Mouse (Mus musculus) liver, embryonic 11.5 days (tissue): ENCODE data around the gene 6030452D12Rik. TPM values are rescaled to one million over a fixed set of nuclear protein-coding genes. Genes with fewer than 3 reads are reported as not detected.
A peak's percentile ranks its signal among the peaks of the same experiment; 100 is the strongest.

Experiments
- ATAC-seq: fragments of 200-750 bp; cut with Nextera tagmentation; replicated peaks from 2 replicates; pipeline ENCODE4 v1.8.0; 2017; ENCODE audit warnings: moderate number of reproducible peaks, mild to moderate bottlenecking, moderate TSS enrichment, moderate library complexity; ENCODE audit not compliant: low FRiP score
- DNase-seq: peaks from one replicate; pipeline ENCODE4 v3.0.0-alpha.2; 2017; ENCODE audit warnings: low spot score
- H3K27ac ChIP-seq: fragments of 300-500 bp; sonication (generic); 2 replicates; pipeline ENCODE4 v1.5.1; 2014; ENCODE audit warnings: mild to moderate bottlenecking, low read depth, low read length, control low read depth
- H3K27me3 ChIP-seq: fragments of 300-500 bp; sonication (generic); replicated peaks from 2 replicates; pipeline ENCODE4 v1.6.1; 2014; ENCODE audit warnings: low read length, mixed read lengths; ENCODE audit not compliant: control insufficient read depth, insufficient read depth
- H3K36me3 ChIP-seq: fragments of 300-500 bp; sonication (generic); 2 replicates; pipeline ENCODE4 v1.6.1; 2014; ENCODE audit warnings: mild to moderate bottlenecking, low read length, moderate library complexity, mixed read lengths; ENCODE audit not compliant: control insufficient read depth, insufficient read depth
- H3K4me1 ChIP-seq: fragments of 300-500 bp; sonication (generic); replicated peaks from 2 replicates; pipeline ENCODE4 v1.6.1; 2014; ENCODE audit warnings: low read length, mixed read lengths; ENCODE audit not compliant: control insufficient read depth, insufficient read depth
- H3K4me2 ChIP-seq: fragments of 300-500 bp; sonication (generic); 2 replicates; pipeline ENCODE4 v1.6.1; 2014; ENCODE audit warnings: mild to moderate bottlenecking, control low read depth, moderate library complexity
- H3K4me3 ChIP-seq: fragments of 300-500 bp; sonication (generic); 2 replicates; pipeline ENCODE4 v1.5.1; 2014; ENCODE audit warnings: low read depth, low read length, control low read depth
- H3K9ac ChIP-seq: fragments of 300-500 bp; sonication (generic); 2 replicates; pipeline ENCODE4 v1.6.1; 2014; ENCODE audit warnings: low read depth, low read length, control low read depth
- H3K9me3 ChIP-seq: fragments of 300-500 bp; sonication (generic); 2 replicates; pipeline ENCODE4 v1.6.1; 2016; ENCODE audit warnings: low read length, inconsistent platforms, mixed read lengths; ENCODE audit not compliant: control insufficient read depth
- WGBS: fragments of 180-500 bp; shearing (Covaris S2); extraction: QIAGEN DNeasy Blood & Tissue Kit; methylation state at CpG from one replicate; pipeline ENCODE4 v1.1.7; 2014; 5-methylcytosine and 5-hydroxymethylcytosine counted together
- polyA plus RNA-seq: library from polyadenylated mRNA; unstranded; fragments of >200 nt; fragmentation: Nextera tagmentation; extraction: Ambion mirVana; gene quantifications from 2 replicates; pipeline ENCODE4 v1.2.1, GENCODE M21; 2014

6030452D12Rik gene
- polyA plus RNA-seq: not detected in 2 replicates

GRCm38 (mm10) chr8:106500018-106500685, at the start of gene 6030452D12Rik:
Gene 6030452D12Rik, plus strand, starts transcription at chr8:106500522.
- 64% methylated on average over 8 of the region's 8 CpGs for WGBS
- no peaks in the 10 kb centered on the region for H3K27me3 ChIP-seq
- no peak for ATAC-seq
- H3K9ac ChIP-seq: no peak within 1 kb of the TSS
- no peak within 1 kb of the TSS for H3K4me2 ChIP-seq
- H3K4me3 ChIP-seq: no peak within 1 kb of the TSS
- no peaks in the 10 kb centered on the region for H3K4me1 ChIP-seq
- H3K36me3 ChIP-seq: no peaks in the 10 kb centered on the region
- H3K9me3 ChIP-seq: no peaks in the 10 kb centered on the region
- no peak for DNase-seq
- H3K27ac ChIP-seq: peak within 1 kb of the TSS; percentile 29

GRCm38 (mm10) chr8:106451301-106452085, 48.8 kb upstream of the 6030452D12Rik start:
- Histone ChIP-seq H3K27me3 (no peaks in the 10 kb centered on the region), H3K4me1 (no peaks in the 10 kb centered on the region), H3K9ac (no peak overlapping the region), H3K9me3 (no peaks in the 10 kb centered on the region), H3K27ac (no peak overlapping the region), H3K36me3 (no peaks in the 10 kb centered on the region), H3K4me2 (no peak overlapping the region), H3K4me3 (no peak overlapping the region)
- DNase-seq (no peak), ATAC-seq (no peak)
- WGBS: 70% methylated on average over 6 of the region's 6 CpGs

DNA sequence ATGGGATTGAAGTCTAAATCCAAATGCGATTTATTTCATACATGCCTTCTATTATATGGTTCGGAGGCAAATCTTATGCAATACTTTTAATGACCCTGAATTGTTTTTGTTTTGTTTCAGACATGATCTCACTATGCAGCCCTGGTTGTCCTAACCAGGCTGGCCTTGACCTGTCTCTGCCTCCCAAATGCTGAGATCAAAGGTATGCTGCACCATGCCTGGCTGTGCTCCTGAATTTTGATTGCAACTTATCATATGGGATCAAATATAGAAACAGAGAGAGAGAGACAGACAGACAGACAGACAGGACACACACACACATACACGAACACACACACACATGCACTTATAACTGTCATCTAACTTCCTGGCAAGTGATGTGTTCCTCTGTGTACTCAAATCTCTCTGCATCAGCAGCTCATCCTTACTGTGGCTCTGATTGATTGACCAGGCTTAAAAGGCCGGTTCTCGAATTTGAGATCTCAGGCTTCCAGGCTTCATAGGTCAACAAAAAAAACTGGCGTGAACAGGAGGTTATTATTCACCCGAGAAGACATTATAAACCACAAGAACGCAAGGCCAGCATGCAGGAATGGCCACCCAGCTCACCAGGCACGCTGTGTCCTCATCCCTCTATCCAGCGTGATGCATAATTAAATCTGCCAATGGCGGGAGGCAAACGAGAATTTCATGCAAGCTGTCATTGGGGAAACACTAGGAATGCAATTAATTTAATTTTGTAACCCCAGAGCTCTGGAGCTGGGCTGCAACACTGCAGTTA, 47.4 kb upstream of the 6030452D12Rik start:
- Histone ChIP-seq H3K4me3 (no peak overlapping the region), H3K36me3 (no peaks in the 10 kb centered on the region), H3K9ac (no peak overlapping the region), H3K4me2 (no peak overlapping the region), H3K9me3 (no peaks in the 10 kb centered on the region), H3K4me1 (no peaks in the 10 kb centered on the region), H3K27me3 (no peaks in the 10 kb centered on the region), H3K27ac (no peak overlapping the region)
- no peak for ATAC-seq
- no peak for DNase-seq
- 75% methylated on average over 12 of the region's 12 CpGs for WGBS

GRCm38 (mm10) chr8:106454036-106454435, 46.3 kb upstream of the 6030452D12Rik start:
- Histone ChIP-seq H3K9me3 (no peaks in the 10 kb centered on the region), H3K9ac (no peak overlapping the region), H3K4me3 (no peak overlapping the region), H3K4me2 (no peak overlapping the region), H3K4me1 (no peaks in the 10 kb centered on the region), H3K27me3 (no peaks in the 10 kb centered on the region), H3K36me3 (no peaks in the 10 kb centered on the region), H3K27ac (no peak overlapping the region)
- DNase-seq: no peak
- WGBS: 65% methylated on average over 11 of the region's 11 CpGs
- ATAC-seq: no peak

DNA sequence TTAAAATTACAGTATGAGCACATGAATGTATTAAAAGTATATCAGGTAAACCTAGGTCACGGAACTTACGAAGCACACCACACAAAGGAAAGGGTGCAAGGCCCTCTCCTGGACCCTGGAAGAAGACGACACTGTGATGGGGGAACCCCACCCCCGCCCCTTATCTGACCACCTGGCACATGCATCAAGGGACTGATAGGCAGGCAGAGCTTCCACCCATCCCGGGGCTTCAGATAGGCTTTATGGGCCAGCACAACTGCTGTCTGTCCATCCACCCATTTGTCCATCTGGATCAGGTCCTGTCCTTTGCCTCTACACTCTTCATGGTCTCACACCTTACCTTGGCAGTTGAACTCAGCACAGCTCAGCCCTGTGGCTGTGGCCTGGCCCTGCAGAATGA, 38.2 kb upstream of the 6030452D12Rik start:
- no peak overlapping the region for H3K9ac ChIP-seq
- ATAC-seq (no peak; the same call in 1 of the 2 replicates), DNase-seq (no peak)
- no peaks in the 10 kb centered on the region for H3K9me3 ChIP-seq
- H3K4me2 ChIP-seq: no peak overlapping the region
- H3K4me1 ChIP-seq: no peaks in the 10 kb centered on the region
- WGBS: 52% methylated on average over 5 of the region's 5 CpGs
- H3K27ac ChIP-seq: no peak overlapping the region
- no peaks in the 10 kb centered on the region for H3K27me3 ChIP-seq
- no peaks in the 10 kb centered on the region for H3K36me3 ChIP-seq
- no peak overlapping the region for H3K4me3 ChIP-seq

DNA sequence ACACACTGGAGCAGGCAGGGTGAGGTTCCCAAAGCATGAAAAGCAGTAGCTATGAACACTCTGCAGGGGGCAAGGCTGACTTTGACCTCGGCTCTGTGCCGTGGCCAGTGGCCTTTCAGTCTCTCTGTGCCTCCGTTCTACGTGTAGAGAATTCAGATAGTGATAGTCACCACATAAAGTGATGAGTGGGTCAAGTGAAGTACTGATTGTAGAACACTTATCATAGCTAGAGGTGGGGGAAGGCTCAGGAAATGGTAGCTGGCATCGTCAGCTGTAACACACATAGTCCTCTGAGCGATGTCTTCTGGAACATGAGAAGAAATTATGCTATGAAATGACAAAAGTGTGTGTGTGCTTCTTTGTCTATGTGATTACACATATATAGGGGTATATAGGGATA, 36.5 kb upstream of the 6030452D12Rik start:
- Histone ChIP-seq H3K27me3 (no peaks in the 10 kb centered on the region), H3K4me1 (no peaks in the 10 kb centered on the region), H3K4me2 (no peak overlapping the region), H3K9ac (no peak overlapping the region), H3K36me3 (no peaks in the 10 kb centered on the region), H3K27ac (no peak overlapping the region), H3K9me3 (no peaks in the 10 kb centered on the region), H3K4me3 (no peak overlapping the region)
- ATAC-seq (no peak), DNase-seq (no peak)
- WGBS: 71% methylated on average over 6 of the region's 6 CpGs

DNA sequence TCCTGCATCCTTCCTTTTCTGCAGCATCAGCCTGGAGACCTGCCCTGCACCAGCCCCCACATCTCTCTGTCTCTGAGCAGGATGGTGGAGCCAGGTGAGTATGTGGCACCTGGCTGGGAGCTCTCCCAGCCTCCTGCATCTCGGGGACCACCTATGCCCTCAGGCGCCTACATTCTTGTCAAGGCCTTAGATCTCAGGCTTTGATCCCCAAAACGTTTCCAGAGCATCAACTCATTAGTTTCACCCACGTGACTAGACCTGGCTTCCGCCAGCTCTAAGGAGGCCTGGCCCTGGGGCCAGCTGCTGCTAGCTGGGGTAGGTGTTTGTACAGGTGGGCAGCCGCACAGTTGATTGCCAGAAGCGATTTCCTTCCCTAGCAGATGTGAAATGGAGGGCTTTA, 30.8 kb upstream of the 6030452D12Rik start:
- H3K4me1 ChIP-seq: no peaks in the 10 kb centered on the region
- no peaks in the 10 kb centered on the region for H3K9me3 ChIP-seq
- H3K27ac ChIP-seq: no peak overlapping the region
- no peak overlapping the region for H3K9ac ChIP-seq
- WGBS: 49% methylated on average over 7 of the region's 7 CpGs
- no peaks in the 10 kb centered on the region for H3K27me3 ChIP-seq
- ATAC-seq (no peak), DNase-seq (peak; percentile 17)
- no peak overlapping the region for H3K4me2 ChIP-seq
- no peak overlapping the region for H3K4me3 ChIP-seq
- no peaks in the 10 kb centered on the region for H3K36me3 ChIP-seq

- whole genome bisulfite sequencing: 82% methylated on average over 5 of the region's 5 CpGs
- H3K4me1 ChIP-seq: no peaks in the 10 kb centered on the region
- no peaks in the 10 kb centered on the region for H3K9me3 ChIP-seq
- no peaks in the 10 kb centered on the region for H3K36me3 ChIP-seq
- H3K4me2 ChIP-seq: no peak overlapping the region
- DNase-seq (peak; percentile 12), ATAC-seq (no peak)
- H3K4me3 ChIP-seq: no peak overlapping the region
- no peak overlapping the region for H3K9ac ChIP-seq
- H3K27me3 ChIP-seq: no peaks in the 10 kb centered on the region
- H3K27ac ChIP-seq: no peak overlapping the region
Measured at GRCm38 (mm10) chr8:106474001-106474400, 26.3 kb upstream of the 6030452D12Rik start.
